Mouse (Mus musculus): Measurements from ENCODE around the gene Pacrg.

DNA sequence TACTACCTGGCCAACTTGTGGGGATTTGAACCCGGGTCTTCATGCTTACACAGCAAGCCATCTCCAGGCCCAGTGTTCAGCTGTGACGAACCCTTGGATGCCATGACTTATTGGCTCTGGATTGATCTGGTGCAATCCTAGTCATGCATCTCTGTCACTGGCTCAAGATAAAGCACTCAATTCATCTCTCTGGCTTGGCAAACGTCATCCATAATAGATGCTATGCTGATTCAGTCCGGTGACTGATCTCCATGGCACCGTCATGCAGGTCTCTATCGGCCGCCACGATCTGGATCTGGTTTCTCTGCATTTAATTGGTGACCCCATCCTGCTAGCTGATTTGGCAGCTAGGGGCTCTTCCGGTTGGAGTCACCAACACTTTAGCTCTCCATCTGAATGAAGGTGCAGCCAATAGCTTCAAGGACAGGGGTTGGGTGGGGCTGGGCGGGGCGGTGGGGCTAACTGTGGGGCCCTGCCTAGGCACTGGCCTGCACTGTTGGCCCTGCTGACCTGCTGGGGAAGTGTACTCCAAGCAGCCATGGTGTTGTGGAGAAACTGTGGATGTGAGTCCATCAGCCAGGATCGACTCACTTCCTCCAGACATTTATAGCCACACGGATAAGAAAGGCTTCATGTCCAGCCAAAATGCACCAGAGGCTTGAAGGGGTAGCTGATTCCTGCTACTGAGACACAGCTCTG lies 470.0 kb downstream of the Pacrg start:
- TF ChIP-seq CTCF (IDR thresholded peaks at IDR 0.05; ENCODE audit: low read depth, low read length) (no peak), POLR2AphosphoS5 (IDR thresholded peaks at IDR 0.05; ENCODE audit: insufficient replicate concordance, low read depth, low read length) (no peak), GATA1 (IDR thresholded peaks at IDR 0.05; ENCODE audit: borderline replicate concordance, low read length) (no peak), TAL1 (conservative IDR thresholded peaks at IDR 0.05; ENCODE audit: low read depth, low read length) (no peak)

Measured in G1E (cell line).